Mouse (Mus musculus): ENCODE results near the gene 1700023F06Rik.

1700023F06Rik gene

GRCm38 (mm10) chr11:103208458-103208857 lies at the start of gene 1700023F06Rik:
Gene 1700023F06Rik (minus strand): TSS chr11:103208558.
- in situ Hi-C loops (cut with MboI, MseI), result no loop called here

- in situ Hi-C loops (cut with MboI, MseI), result no loop called here
Observed at GRCm38 (mm10) chr11:103257938-103258481, 49.7 kb upstream of the 1700023F06Rik start.

DNA sequence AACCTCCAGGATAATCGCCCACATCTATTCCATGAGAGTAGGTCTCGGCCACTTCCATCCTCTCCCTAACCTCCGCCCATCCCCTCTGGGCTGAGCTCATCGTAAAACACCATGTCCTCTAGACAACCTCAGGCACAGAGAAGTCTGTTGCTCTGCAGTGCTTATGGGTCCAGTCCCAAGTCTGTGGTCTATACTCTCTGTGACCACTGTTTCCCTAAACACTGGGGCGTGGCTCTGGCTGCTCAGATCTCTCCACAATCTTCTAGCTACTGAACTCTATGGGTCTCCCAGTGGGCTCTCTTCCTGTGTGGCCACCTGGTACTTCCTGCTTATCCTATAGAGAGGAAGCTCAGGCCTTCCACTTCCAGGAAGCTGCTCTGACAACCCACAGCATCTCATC lies 45.2 kb upstream of the 1700023F06Rik start:
- in situ Hi-C loops (cut with MboI, MseI), result no loop called here

DNA sequence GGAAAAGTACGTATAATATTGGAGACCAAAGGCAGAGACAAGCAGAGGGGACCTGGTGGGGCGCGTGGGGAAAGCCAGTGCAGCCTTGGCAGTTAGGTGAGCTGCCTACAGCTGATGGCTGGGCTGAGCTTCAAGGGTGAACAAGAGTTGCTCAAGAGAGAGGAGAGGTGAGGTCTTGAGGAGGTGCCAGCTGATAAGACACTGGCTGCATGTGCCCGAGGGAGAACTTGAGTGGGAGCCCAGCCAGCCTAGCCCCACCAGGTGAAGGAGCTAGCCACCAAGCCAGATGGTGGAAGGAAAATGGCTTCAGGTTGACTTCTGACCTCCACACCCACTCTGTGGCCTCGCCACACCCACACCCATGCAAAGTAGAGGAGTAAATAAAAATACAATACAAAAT lies 44.0 kb upstream of the 1700023F06Rik start:
- in situ Hi-C loops (cut with MboI, MseI), result no loop called here

- in situ Hi-C loops (cut with MboI, MseI), result no loop called here
Observed at GRCm38 (mm10) chr11:103250324-103250723, 42.0 kb upstream of the 1700023F06Rik start.

DNA sequence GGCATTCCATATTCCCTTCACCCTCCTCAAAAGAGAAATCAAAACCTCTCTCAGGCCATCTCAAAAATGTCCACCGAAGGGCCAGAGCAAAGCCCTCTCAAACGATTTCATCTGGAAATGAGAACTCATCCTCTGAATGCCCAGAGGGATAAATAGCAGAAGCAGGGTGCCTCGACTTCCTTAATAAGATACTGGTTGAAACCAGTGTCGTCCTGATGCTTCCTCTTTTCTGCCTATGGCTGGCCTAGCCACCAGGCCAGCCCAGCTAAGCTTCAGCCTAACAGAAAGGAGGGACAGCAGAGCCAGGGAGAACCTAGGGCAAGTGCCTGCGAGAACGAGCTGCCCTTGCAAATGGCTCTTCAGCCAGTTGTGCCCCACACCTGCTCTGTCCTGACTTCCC lies 41.2 kb upstream of the 1700023F06Rik start:
- in situ Hi-C loops (cut with MboI, MseI), result no loop called here

DNA sequence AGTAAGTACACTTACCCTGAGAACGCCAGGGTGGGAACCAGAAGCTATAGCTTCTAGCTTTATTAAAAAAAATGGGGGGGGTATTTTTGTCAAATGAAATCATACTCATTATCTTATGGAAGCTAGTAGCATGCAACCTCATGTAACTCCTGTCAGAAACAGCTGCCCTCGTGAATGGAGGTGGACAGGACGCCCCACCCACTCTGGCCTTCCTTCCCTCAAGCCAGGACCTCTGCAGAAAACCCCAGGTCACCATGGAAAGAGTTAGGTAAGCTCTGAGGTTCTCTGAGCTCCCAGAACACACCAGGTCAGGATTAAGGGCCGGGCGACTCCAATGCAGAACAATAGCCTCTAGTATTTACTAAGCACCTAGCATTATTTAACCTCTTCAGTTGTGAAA lies 40.5 kb upstream of the 1700023F06Rik start:
- in situ Hi-C loops (cut with MboI, MseI), result no loop called here

DNA sequence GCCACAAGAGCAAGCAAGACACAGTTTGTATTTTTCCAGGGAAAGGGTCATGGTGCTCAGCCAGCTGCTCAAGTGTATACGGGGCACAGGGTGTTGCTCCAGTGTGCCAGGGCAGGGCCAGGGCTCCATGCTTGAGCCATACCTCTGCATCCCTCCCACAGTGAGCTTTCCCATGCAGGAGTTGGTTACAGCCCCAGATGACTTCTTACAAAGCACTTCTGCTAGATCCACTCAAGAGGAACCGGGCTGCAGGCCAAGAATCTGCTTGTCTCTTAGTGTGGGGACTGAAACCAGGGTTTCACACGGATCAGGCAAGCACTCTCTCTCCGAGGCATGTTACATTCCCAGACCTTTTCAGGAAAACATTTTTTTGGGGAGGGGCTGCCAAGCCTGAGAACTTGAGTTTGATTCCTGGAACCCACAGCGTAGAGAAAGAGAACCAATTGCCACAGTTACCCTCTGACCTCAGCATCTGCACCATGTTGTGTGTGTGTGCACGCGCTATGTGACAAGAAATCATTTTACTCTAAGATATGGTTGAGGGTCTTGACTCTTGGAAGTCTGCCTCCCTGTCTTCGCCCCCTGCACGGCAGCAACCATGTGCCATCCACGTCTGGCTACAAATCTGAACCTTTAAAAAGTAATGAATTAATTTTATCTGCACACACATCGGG lies 39.3 kb upstream of the 1700023F06Rik start:
- in situ Hi-C loops (cut with MboI, MseI), result no loop called here

- in situ Hi-C loops (cut with MboI, MseI), result no loop called here
Observed at GRCm38 (mm10) chr11:103246731-103247290, 38.5 kb upstream of the 1700023F06Rik start.

DNA sequence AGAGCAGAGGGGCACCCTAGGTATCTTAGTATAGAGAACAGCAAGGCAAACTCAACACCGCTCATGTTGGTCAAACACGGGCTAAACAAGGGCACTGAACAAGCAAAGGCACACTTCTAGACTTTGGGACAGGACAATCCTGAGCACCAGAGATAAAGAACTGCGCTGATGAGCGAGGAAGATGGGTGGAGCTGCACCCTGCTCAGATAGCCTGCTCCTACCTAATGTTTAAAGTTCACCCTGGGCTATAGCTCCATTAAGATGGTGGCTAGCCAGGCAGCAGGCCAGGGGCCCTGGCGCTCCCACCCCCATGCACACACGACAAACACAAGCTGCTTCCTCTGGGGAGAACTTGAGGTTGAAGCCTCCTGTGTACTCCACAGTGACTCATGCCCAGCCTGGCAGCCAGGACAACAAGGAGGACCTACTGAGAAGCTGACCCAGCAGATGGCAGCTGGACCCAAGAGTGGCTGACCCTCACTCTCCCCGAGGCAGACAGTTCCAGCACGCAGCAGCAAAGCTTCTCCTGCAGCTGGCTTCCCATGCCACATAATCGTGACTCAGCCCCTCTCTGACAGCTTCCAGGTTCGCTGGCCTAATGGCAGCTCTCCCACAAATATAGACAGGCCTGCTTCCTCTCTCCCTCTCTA lies 37.8 kb upstream of the 1700023F06Rik start:
- in situ Hi-C loops (cut with MboI, MseI), result no loop called here

GRCm38 (mm10) chr11:103244856-103245255 lies 36.5 kb upstream of the 1700023F06Rik start:
- in situ Hi-C loops (cut with MboI, MseI), result no loop called here

GRCm38 (mm10) chr11:103240740-103241139 lies 32.4 kb upstream of the 1700023F06Rik start:
- in situ Hi-C loops (cut with MboI, MseI), result no loop called here

- in situ Hi-C loops (cut with MboI, MseI), result loop anchor here in 1 of 2 experiments (5.0 kb wide), 1 partner anchor 35 kb away; no protein-coding TSS in a partner anchor
Observed at GRCm38 (mm10) chr11:103237757-103238156, 29.4 kb upstream of the 1700023F06Rik start.

DNA sequence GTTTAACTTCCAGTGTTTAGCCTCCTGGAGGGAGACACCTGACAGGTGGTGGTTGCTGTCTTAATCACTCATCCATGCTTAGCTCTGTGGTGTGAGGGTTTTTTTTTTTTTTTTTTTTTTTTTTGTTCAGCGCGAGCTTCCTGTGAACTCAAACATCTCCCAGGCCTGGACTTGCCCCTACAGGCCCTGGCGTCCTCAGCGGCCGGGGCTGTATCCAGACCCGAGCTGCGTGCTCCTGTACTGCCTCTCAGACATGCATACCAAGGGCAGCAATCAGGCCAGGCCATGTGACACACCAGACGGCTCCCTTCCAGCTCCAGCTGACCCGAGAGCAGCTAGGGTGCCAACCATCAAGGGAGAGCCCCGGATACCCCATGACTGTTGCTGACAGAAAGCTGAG lies 28.5 kb upstream of the 1700023F06Rik start:
- in situ Hi-C loops (cut with MboI, MseI), result loop anchor here in 1 of 2 experiments (5.0 kb wide), 1 partner anchor 35 kb away; no protein-coding TSS in a partner anchor

DNA sequence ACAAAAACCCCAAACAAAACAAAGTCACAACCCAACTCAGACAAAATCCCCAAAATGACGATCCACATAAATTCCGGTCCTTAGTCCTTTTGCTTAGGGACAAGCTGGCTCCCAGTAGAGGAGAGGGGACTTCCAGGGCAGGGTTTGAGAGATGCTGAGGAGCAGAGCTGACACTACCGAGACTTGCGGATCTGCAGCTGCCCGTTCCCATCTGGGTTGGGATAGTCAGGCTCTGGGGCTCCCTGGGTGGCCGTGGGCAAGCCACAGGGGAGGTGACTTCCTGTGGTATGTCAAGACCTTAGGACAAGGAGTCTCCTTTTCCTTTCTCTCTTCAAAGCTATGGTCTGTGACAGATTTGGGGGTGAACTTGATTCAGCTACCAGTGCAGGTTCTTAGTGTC lies 28.1 kb upstream of the 1700023F06Rik start:
- in situ Hi-C loops (cut with MboI, MseI), result loop anchor here in 1 of 2 experiments (5.0 kb wide), 1 partner anchor 36 kb away; no protein-coding TSS in a partner anchor

GRCm38 (mm10) chr11:103235702-103236101 lies 27.3 kb upstream of the 1700023F06Rik start:
- in situ Hi-C loops (cut with MboI, MseI), result loop anchor here in 1 of 2 experiments (5.0 kb wide), 1 partner anchor 37 kb away; no protein-coding TSS in a partner anchor

GRCm38 (mm10) chr11:103234447-103234846 lies 26.1 kb upstream of the 1700023F06Rik start:
- in situ Hi-C loops (cut with MboI, MseI), result loop anchor here (5.0 kb wide), 2 partner anchors 52 to 83 kb away; no protein-coding TSS in a partner anchor

GRCm38 (mm10) chr11:103232966-103233365 lies 24.6 kb upstream of the 1700023F06Rik start:
- in situ Hi-C loops (cut with MboI, MseI), result loop anchor here (5.0 kb wide), 2 partner anchors 51 to 84 kb away; no protein-coding TSS in a partner anchor

- in situ Hi-C loops (cut with MboI, MseI), result loop anchor here (5.0 kb wide), 2 partner anchors 49 to 86 kb away; no protein-coding TSS in a partner anchor
Observed at GRCm38 (mm10) chr11:103231367-103231766, 23.0 kb upstream of the 1700023F06Rik start.

GRCm38 (mm10) chr11:103230626-103231025 lies 22.3 kb upstream of the 1700023F06Rik start:
- in situ Hi-C loops (cut with MboI, MseI), result loop anchor here (5.0 kb wide), 2 partner anchors 48 to 87 kb away; no protein-coding TSS in a partner anchor

DNA sequence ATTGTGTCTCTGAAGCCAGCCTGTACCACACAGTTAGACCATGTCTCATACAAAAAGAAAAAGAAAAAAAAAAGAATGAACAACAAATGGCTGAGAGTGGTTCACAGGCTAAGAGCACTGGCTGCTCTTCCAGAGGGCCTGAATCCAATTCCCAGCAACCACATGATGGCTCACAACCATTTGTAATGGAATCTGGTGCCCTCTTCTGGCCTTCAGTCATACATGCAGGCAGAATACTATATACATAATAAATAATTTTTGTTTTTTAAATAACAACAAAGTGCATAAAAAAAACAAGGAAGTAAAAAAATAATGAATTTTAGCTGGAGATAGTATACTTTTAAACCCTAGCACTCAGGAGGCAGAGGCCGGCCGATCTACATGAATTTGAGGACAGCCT lies 21.2 kb upstream of the 1700023F06Rik start:
- in situ Hi-C loops (cut with MboI, MseI), result loop anchor here (5.0 kb wide), 2 partner anchors 47 to 88 kb away; no protein-coding TSS in a partner anchor
